Mouse (Mus musculus) lung, embryonic 16.5 days (tissue): ENCODE results near the gene Siva1. TPM values are rescaled to one million over a fixed set of nuclear protein-coding genes. Genes with fewer than 3 reads are reported as not detected.

Experiments
- ATAC-seq: fragments of 200-750 bp; cut with Nextera tagmentation; 2 replicates; pipeline ENCODE4 v1.8.0; 2017; ENCODE audit warnings: low read depth, mild to moderate bottlenecking, moderate library complexity
- H3K27ac ChIP-seq: fragments of 300-500 bp; sonication (generic); 2 replicates; pipeline ENCODE4 v1.5.1; 2014; ENCODE audit warnings: mild to moderate bottlenecking, control low read depth, low read length
- H3K27me3 ChIP-seq: fragments of 300-500 bp; sonication (generic); 2 replicates; pipeline ENCODE4 v1.6.1; 2014; ENCODE audit warnings: low read depth, low read length, mixed read lengths; ENCODE audit not compliant: control insufficient read depth, insufficient read depth
- H3K36me3 ChIP-seq: fragments of 300-500 bp; sonication (generic); 2 replicates; pipeline ENCODE4 v1.6.1; 2014; ENCODE audit warnings: low read length; ENCODE audit not compliant: control insufficient read depth, insufficient read depth
- H3K4me1 ChIP-seq: fragments of 300-500 bp; sonication (generic); replicated peaks from 2 replicates; pipeline ENCODE4 v1.6.1; 2014; ENCODE audit warnings: low read length, mixed read lengths; ENCODE audit not compliant: control insufficient read depth, insufficient read depth
- H3K4me2 ChIP-seq: fragments of 300-500 bp; sonication (generic); 2 replicates; pipeline ENCODE4 v1.6.1; 2014; ENCODE audit warnings: low read depth, low read length, control low read depth
- H3K4me3 ChIP-seq: fragments of 300-500 bp; sonication (generic); 2 replicates; pipeline ENCODE4 v1.5.1; 2014; ENCODE audit warnings: mild to moderate bottlenecking, low read length, control low read depth
- H3K9ac ChIP-seq: fragments of 300-500 bp; sonication (generic); 2 replicates; pipeline ENCODE4 v1.6.1; 2014; ENCODE audit warnings: low read length, control low read depth
- H3K9me3 ChIP-seq: fragments of 300-500 bp; sonication (generic); 2 replicates; pipeline ENCODE4 v1.6.1; 2016; ENCODE audit warnings: low read length; ENCODE audit not compliant: control insufficient read depth
- WGBS: fragments of 180-500 bp; shearing (Covaris S2); extraction: QIAGEN DNeasy Blood & Tissue Kit; methylation state at CpG from one replicate; pipeline ENCODE4 v1.1.7; 2014; 5-methylcytosine and 5-hydroxymethylcytosine counted together
- microRNA-seq: library from miRNA; unstranded; fragments of <30 nt; microRNA quantifications from one replicate; pipeline ENCODE4, GENCODE M21; 2016
- polyA plus RNA-seq: library from polyadenylated mRNA; unstranded; fragments of >200 nt; fragmentation: Nextera tagmentation; extraction: Ambion mirVana; gene quantifications from 2 replicates; pipeline ENCODE4 v1.2.1, GENCODE M21; 2015

Gene Siva1
- polyA plus RNA-seq, 1 experiment from 2014 or later = 181 TPM

DNA sequence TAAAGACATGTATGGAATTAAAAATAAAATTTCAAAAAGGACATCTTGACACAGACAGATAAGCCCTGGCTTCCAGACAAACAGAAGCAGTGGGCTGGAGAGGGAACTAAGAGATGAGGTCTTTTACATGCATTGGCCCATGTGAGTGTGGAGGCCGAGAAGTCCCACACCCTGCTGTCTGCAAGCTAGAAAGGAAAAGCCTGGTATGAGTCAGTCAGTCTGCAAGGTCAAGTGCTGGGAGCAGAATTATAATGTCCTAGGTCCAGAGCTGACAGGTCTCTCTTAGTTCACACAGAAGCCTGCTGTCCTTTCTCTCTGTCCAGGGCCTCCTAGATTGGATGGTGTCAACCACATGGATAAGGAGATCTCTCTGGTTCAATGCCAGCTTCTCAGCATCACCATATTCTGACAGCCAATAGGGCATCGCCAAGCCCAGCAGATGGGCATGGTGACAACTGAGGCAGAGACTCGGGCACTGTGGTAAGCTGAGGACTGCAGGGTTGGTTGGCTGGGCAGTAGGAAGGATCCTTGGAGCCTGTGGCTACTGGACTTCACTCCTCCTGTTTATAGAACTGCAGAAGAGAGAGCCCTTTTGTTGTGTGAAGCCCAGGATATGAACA is 52.4 kb downstream of the Siva1 start:
- Histone ChIP-seq H3K27ac (no peak overlapping the region), H3K4me2 (no peak overlapping the region), H3K4me3 (no peak overlapping the region), H3K9me3 (no peaks in the 10 kb centered on the region), H3K27me3 (peaks cover 2% of the 10 kb centered on the region; the same call in 1 of the 2 replicates), H3K4me1 (peaks cover 21% of the 10 kb centered on the region), H3K36me3 (no peaks in the 10 kb centered on the region), H3K9ac (no peak overlapping the region)
- no peak for ATAC-seq
- 78% methylated on average over 3 of the region's 3 CpGs for WGBS

Small RNA genes lying within 50 kb of the gene (microRNA-seq; reads per million reads assigned to microRNA genes)
- gene Mir6939 = 0.59 reads per million

Other genes with a start within 250 kb of the Siva1 start
- gene A530016L24Rik, start 155.2 kb upstream of the Siva1 start, polyA plus RNA-seq = 0.10 TPM in 2 replicates
- gene Tmem179, start 127.9 kb upstream of the Siva1 start, polyA plus RNA-seq = 0.41 and 0.43 TPM in 2 replicates
- 3.5 and 3.7 TPM in 2 replicates for gene Inf2, start 55.9 kb upstream of the Siva1 start, polyA plus RNA-seq
- 9.4 and 10.3 TPM in 2 replicates for gene Adssl1, start 24.6 kb upstream of the Siva1 start, polyA plus RNA-seq
- gene Akt1, start 30.2 kb downstream of the Siva1 start, polyA plus RNA-seq = 42.4 and 43.5 TPM in 2 replicates
- gene Zbtb42, start 34.1 kb downstream of the Siva1 start, polyA plus RNA-seq = 11.1 and 11.3 TPM in 2 replicates
- 13.5 and 15.8 TPM in 2 replicates for gene Cep170b, start 75.8 kb downstream of the Siva1 start, polyA plus RNA-seq
- gene Pld4, start 116.0 kb downstream of the Siva1 start, polyA plus RNA-seq = 15.0 and 20.3 TPM in 2 replicates
- gene Ahnak2, start 158.0 kb downstream of the Siva1 start, polyA plus RNA-seq = 0.84 and 1.4 TPM in 2 replicates
- 9.2 and 9.5 TPM in 2 replicates for gene Clba1, start 164.3 kb downstream of the Siva1 start, polyA plus RNA-seq
- 105 and 108 TPM in 2 replicates for gene Cdca4, start 184.7 kb downstream of the Siva1 start, polyA plus RNA-seq
- gene Gpr132, start 223.5 kb downstream of the Siva1 start, polyA plus RNA-seq = 0.15 and 0.73 TPM in 2 replicates